Mouse (Mus musculus): ENCODE results near the gene Foxp3.

DNA sequence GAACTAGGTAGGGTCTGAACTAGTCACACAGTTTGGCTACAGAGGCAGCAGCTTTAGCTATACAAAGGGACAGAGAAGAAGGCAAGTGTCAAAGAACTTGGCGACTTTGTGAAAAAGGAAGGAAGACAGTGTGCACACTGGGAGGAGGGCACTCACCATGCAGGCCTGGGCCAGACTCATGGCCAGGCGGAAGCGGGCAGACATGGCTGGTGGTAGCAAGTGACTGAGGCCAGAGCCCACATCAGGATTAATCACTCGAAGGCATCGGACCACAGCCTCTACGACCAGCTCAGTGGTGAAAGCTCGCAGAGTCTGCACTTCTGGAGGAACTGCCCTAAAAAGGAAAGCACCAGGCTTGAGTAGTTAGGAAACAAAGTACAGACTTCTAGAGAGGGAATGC is 30.6 kb downstream of the Foxp3 start:
- TF ChIP-seq CTCF (IDR thresholded peaks at IDR 0.05; ENCODE audit: low read depth) (no peak), EP300 (IDR thresholded peaks at IDR 0.05; ENCODE audit: low read depth) (no peak)

Measured in liver, embryonic 14.5 days (tissue).